Mouse (Mus musculus): ENCODE results near the gene Npr1. TPM values are rescaled to one million over a fixed set of nuclear protein-coding genes. Genes with fewer than 3 reads are reported as not detected.

Gene Npr1
- polyA plus RNA-seq, 1 experiment from 2014 or later: 1.7 TPM

DNA sequence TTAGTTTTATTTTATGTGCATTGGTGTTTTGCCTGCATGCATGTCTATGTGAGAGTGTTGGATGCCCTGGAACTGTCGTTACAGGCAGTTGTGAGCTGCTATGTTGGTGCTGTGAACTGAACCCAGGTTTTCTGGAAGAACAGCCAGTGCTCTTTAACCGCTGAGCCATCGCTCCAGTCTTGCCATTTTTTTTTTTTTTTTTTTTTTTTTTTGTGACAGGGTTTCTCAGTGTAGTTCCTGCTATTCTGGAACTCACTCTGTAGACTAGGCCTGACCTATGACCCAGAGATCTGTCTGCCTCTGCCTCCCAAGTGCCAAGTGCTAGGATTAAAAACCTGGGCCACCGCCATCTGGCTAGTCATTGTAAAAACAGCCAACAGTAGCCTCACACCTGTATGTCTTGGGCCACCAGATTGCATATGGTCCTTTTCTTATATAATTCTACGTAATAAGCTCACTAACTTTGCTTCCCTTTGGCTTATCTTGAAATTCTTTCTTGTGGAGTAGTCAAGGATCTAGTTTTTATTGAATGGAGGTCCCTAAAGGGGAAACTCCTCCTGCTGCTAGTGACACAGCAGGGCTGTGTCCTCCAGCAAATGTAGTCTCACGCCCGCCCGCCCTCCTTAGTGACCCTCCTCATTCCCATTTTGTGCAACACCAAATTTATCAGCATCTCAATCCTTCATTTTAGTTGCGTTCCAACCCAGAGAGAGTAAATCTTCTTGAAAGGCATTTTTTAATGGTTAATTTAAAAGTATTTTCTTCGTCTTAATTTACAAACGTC lies 20.1 kb downstream of the Npr1 start:
- DNase-seq (ENCODE audit: low spot score) (no peak), ATAC-seq (replicated peaks; ENCODE audit: insufficient number of reproducible peaks, low FRiP score, low TSS enrichment, low read depth) (no peak)
- no peak overlapping the region for H3K27ac ChIP-seq (replicated peaks; ENCODE audit: low read depth, low read length)
- H3K9me3 ChIP-seq (replicated peaks; ENCODE audit: control insufficient read depth, low read length): no peaks in the 10 kb centered on the region
- H3K27me3 ChIP-seq (ENCODE audit: control insufficient read depth, insufficient read depth, low read length): no peaks in the 10 kb centered on the region
- no peaks in the 10 kb centered on the region for H3K36me3 ChIP-seq (replicated peaks; ENCODE audit: control insufficient read depth, insufficient read depth, low read depth, low read length)
- WGBS: 73% methylated on average over 11 of the region's 11 CpGs
- H3K4me3 ChIP-seq (ENCODE audit: low read depth, low read length): no peak overlapping the region
- no peak overlapping the region for H3K9ac ChIP-seq (replicated peaks; ENCODE audit: low read length)
- no peak overlapping the region for H3K4me2 ChIP-seq (ENCODE audit: low read depth, low read length)
- no peaks in the 10 kb centered on the region; the same call in 1 of the 2 replicates for H3K4me1 ChIP-seq (ENCODE audit: control insufficient read depth, insufficient read depth, low read length)

DNA sequence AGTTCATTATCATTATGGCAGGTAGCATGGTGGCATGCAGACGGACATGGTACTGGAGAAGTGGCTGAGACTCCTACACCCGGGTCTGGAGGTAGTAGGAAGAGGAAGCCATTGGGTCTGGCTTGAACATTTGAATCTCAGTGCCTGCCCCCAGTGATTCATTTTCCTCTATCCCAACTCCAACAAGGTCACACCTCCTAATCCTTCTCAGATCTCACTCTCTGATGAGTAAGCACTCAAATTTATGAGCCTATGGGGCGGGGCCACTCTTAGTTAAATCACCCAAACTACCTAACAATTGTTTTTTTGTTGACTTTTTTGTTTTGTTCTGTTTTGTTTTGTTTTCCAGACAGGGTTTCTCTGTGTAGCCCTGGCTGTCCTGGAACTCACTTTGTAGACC lies 21.7 kb downstream of the Npr1 start:
- Histone ChIP-seq H3K27me3 (ENCODE audit: control insufficient read depth, insufficient read depth, low read length) (no peaks in the 10 kb centered on the region), H3K36me3 (replicated peaks; ENCODE audit: control insufficient read depth, insufficient read depth, low read depth, low read length) (no peaks in the 10 kb centered on the region), H3K27ac (replicated peaks; ENCODE audit: low read depth, low read length) (no peak overlapping the region), H3K9ac (replicated peaks; ENCODE audit: low read length) (no peak overlapping the region), H3K4me1 (ENCODE audit: control insufficient read depth, insufficient read depth, low read length) (no peaks in the 10 kb centered on the region; the same call in 1 of the 2 replicates), H3K4me2 (ENCODE audit: low read depth, low read length) (no peak overlapping the region), H3K9me3 (replicated peaks; ENCODE audit: control insufficient read depth, low read length) (no peaks in the 10 kb centered on the region), H3K4me3 (ENCODE audit: low read depth, low read length) (no peak overlapping the region)
- 89% methylated on average over 3 of the region's 3 CpGs for WGBS
- DNase-seq (ENCODE audit: low spot score) (no peak), ATAC-seq (replicated peaks; ENCODE audit: insufficient number of reproducible peaks, low FRiP score, low TSS enrichment, low read depth) (no peak)

GRCm38 (mm10) chr3:90440756-90441155 lies 24.9 kb downstream of the Npr1 start:
- ATAC-seq (replicated peaks; ENCODE audit: insufficient number of reproducible peaks, low FRiP score, low TSS enrichment, low read depth): no peak
- WGBS: 82% methylated on average over 2 of the region's 2 CpGs

GRCm38 (mm10) chr3:90437131-90437530 lies 28.5 kb downstream of the Npr1 start:
- no peak overlapping the region for H3K9ac ChIP-seq (replicated peaks; ENCODE audit: low read length)
- WGBS: 79% methylated on average over 4 of the region's 4 CpGs

More at GRCm38 (mm10) chr3:90440756-90441155, 24.9 kb downstream of the Npr1 start:
- Histone ChIP-seq H3K9ac (replicated peaks; ENCODE audit: low read length) (no peak overlapping the region), H3K4me3 (ENCODE audit: low read depth, low read length) (no peak overlapping the region), H3K27me3 (ENCODE audit: control insufficient read depth, insufficient read depth, low read length) (no peaks in the 10 kb centered on the region), H3K36me3 (replicated peaks; ENCODE audit: control insufficient read depth, insufficient read depth, low read depth, low read length) (no peaks in the 10 kb centered on the region), H3K4me2 (ENCODE audit: low read depth, low read length) (no peak overlapping the region), H3K27ac (replicated peaks; ENCODE audit: low read depth, low read length) (no peak overlapping the region), H3K9me3 (replicated peaks; ENCODE audit: control insufficient read depth, low read length) (no peaks in the 10 kb centered on the region), H3K4me1 (ENCODE audit: control insufficient read depth, insufficient read depth, low read length) (no peaks in the 10 kb centered on the region)
- no peak for DNase-seq (ENCODE audit: low spot score)

DNA sequence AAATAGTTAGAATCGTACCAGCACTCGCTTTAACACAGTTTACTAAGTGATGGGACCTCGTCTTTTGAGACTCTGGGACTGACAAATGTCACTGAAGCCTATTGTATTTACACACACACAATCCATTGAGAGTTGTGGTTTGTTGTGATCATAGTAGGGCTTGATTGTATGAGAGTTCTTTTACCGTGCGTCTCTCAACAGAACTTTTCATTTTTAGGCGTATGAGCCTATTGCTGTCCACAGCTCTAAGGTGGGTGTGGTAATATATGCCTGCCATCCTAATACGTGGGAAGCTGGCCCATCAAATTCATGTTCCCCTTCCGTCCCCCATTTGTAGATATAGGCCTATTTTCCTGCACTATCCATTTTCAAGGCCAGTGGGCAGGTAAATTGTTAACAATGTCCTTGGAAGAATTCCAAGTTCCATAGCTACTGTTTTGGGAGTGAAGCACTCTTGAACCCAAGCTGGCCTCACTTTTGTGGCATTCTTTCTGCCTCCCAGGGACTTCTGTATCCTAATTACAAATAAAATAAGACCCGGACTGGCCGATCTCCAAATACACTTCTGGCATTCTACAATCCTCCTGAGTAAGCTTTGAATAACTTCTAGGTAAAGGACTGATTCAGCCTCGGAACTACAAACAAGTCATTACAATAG lies 31.5 kb downstream of the Npr1 start:
- H3K9ac ChIP-seq (replicated peaks; ENCODE audit: low read length): peak overlapping the region; percentile 40
- H3K27ac ChIP-seq (replicated peaks; ENCODE audit: low read depth, low read length): no peak overlapping the region
- no peaks in the 10 kb centered on the region for H3K27me3 ChIP-seq (ENCODE audit: control insufficient read depth, insufficient read depth, low read length)
- H3K9me3 ChIP-seq (replicated peaks; ENCODE audit: control insufficient read depth, low read length): no peaks in the 10 kb centered on the region
- H3K4me3 ChIP-seq (ENCODE audit: low read depth, low read length): peak overlapping the region; percentile 52
- 58% methylated on average over 11 of the region's 11 CpGs for WGBS
- H3K4me2 ChIP-seq (ENCODE audit: low read depth, low read length): peak overlapping the region; percentile 45
- no peaks in the 10 kb centered on the region for H3K36me3 ChIP-seq (replicated peaks; ENCODE audit: control insufficient read depth, insufficient read depth, low read depth, low read length)
- ATAC-seq (replicated peaks; ENCODE audit: insufficient number of reproducible peaks, low FRiP score, low TSS enrichment, low read depth) (no peak), DNase-seq (ENCODE audit: low spot score) (no peak)
- peaks cover 4% of the 10 kb centered on the region; the same call in 1 of the 2 replicates for H3K4me1 ChIP-seq (ENCODE audit: control insufficient read depth, insufficient read depth, low read length)

More at GRCm38 (mm10) chr3:90437131-90437530, 28.5 kb downstream of the Npr1 start:
- no peak for DNase-seq (ENCODE audit: low spot score)
- Histone ChIP-seq H3K9me3 (replicated peaks; ENCODE audit: control insufficient read depth, low read length) (no peaks in the 10 kb centered on the region), H3K4me2 (ENCODE audit: low read depth, low read length) (no peak overlapping the region), H3K36me3 (replicated peaks; ENCODE audit: control insufficient read depth, insufficient read depth, low read depth, low read length) (no peaks in the 10 kb centered on the region), H3K27ac (replicated peaks; ENCODE audit: low read depth, low read length) (no peak overlapping the region), H3K4me1 (ENCODE audit: control insufficient read depth, insufficient read depth, low read length) (no peaks in the 10 kb centered on the region), H3K27me3 (ENCODE audit: control insufficient read depth, insufficient read depth, low read length) (no peaks in the 10 kb centered on the region), H3K4me3 (ENCODE audit: low read depth, low read length) (no peak overlapping the region)
- no peak for ATAC-seq (replicated peaks; ENCODE audit: insufficient number of reproducible peaks, low FRiP score, low TSS enrichment, low read depth)

DNA sequence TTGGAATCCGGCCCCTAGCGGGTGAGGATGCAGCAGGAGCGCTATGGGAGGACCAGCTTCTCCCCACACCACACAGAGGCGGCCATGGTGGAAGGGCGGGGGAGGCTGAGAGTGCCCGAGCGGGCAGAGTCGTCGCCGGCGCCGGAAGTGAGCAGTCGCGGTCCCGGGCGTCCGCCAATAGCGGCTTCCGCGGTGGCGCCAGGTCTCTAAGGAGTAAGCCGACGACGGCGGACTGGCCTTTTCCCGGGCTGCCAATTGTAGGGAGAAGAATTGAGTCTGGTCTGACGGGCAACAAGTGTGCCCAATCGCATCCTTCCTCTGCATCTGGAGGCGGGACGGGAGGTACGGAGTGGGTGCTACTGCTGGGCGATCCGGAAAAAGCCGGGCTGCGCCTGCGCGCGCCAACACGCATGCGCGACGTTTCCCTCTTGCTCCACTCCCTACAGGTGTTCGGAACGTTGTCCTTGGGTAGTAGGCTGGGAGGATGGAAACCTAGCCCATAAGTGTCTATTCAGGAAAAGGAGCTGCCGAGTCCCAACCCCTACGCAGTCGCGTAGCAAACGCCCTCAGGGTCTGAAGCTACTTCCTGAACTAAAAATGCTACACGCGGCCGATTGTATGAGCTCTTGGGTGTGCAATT lies 32.2 kb downstream of the Npr1 start, which contains the start of gene Ints3:
Ints3 (minus strand) TSS at position 242 of the 640 bp plus-strand sequence.
- Histone ChIP-seq H3K27ac (replicated peaks; ENCODE audit: low read depth, low read length) (peak within 1 kb of the TSS; percentile 72), H3K4me1 (ENCODE audit: control insufficient read depth, insufficient read depth, low read length) (peaks cover 4% of the 10 kb centered on the region; the same call in 1 of the 2 replicates), H3K27me3 (ENCODE audit: control insufficient read depth, insufficient read depth, low read length) (no peaks in the 10 kb centered on the region), H3K4me2 (ENCODE audit: low read depth, low read length) (peak within 1 kb of the TSS; percentile 89), H3K36me3 (replicated peaks; ENCODE audit: control insufficient read depth, insufficient read depth, low read depth, low read length) (no peaks in the 10 kb centered on the region), H3K9me3 (replicated peaks; ENCODE audit: control insufficient read depth, low read length) (no peaks in the 10 kb centered on the region), H3K9ac (replicated peaks; ENCODE audit: low read length) (peak within 1 kb of the TSS; percentile 73), H3K4me3 (ENCODE audit: low read depth, low read length) (peak within 1 kb of the TSS; percentile 52)
- under 1% methylated on average over 52 of the region's 52 CpGs for WGBS
- DNase-seq (ENCODE audit: low spot score) (peak; percentile 98), ATAC-seq (replicated peaks; ENCODE audit: insufficient number of reproducible peaks, low FRiP score, low TSS enrichment, low read depth) (peak; percentile 99)

DNA sequence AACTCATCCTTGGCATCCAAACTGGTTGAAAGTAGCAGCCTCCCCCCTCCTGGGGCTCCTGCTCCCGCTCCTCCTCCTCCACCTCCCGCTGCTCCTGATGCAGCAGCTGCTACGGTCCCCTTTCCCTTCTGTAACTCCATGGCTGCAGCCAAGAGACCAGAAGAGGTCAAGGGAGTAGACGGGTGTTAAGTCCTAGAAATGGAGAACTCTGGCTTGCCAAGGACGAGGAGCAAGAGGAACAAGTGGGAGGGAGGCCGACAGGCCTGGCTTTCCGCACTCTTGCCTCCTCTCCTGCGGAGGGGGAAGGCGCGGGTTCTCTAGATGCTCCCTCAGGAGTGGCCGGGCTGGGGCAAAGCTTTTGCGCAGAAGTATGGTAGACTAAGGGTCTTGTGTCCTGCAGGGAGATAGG lies 32.9 kb downstream of the Npr1 start:
- Histone ChIP-seq H3K9ac (replicated peaks; ENCODE audit: low read length) (peak overlapping the region; percentile 73), H3K36me3 (replicated peaks; ENCODE audit: control insufficient read depth, insufficient read depth, low read depth, low read length) (no peaks in the 10 kb centered on the region), H3K4me3 (ENCODE audit: low read depth, low read length) (peak overlapping the region; percentile 52), H3K4me1 (ENCODE audit: control insufficient read depth, insufficient read depth, low read length) (peaks cover 4% of the 10 kb centered on the region; the same call in 1 of the 2 replicates), H3K4me2 (ENCODE audit: low read depth, low read length) (peak overlapping the region; percentile 89), H3K27ac (replicated peaks; ENCODE audit: low read depth, low read length) (peak overlapping the region; percentile 72), H3K9me3 (replicated peaks; ENCODE audit: control insufficient read depth, low read length) (no peaks in the 10 kb centered on the region), H3K27me3 (ENCODE audit: control insufficient read depth, insufficient read depth, low read length) (no peaks in the 10 kb centered on the region)
- DNase-seq (ENCODE audit: low spot score) (peak; percentile 20), ATAC-seq (replicated peaks; ENCODE audit: insufficient number of reproducible peaks, low FRiP score, low TSS enrichment, low read depth) (peak; percentile 10; the same call in 1 of the 2 replicates)
- WGBS: 0% methylated on average over 12 of the region's 12 CpGs
